In genomic region chr4:100800730-100801442, GRCm38 (mm10) we compare ENCODE assay signal across 12 mouse cellular contexts. TPM values are rescaled to one million over a fixed set of nuclear protein-coding genes. Genes with fewer than 3 reads are reported as not detected.
A peak's percentile ranks its signal among the peaks of the same experiment; 100 is the strongest.
DNase-seq lines count a peak whose midpoint lies in the region; ATAC-seq and TF ChIP-seq lines count a peak whose summit lies in the region.
"Had no signal": no experiment of that assay in that cellular context is flagged by ENCODE, and none has a peak within 500 bp of the region (broad histone marks: within the 10 kb centered on the region; RNA-seq: fewer than 3 reads in every experiment).

No protein-coding gene starts in this region.

- H3K27me3 ChIP-seq in heart, postnatal 0 days (ENCODE audit: control insufficient read depth, insufficient read depth, low read length), result no peaks in the 10 kb centered on the region
- H3K27me3 ChIP-seq in stomach, embryonic 16.5 days (ENCODE audit: control insufficient read depth, insufficient read depth, low read length), result no peaks in the 10 kb centered on the region
- H3K27me3 ChIP-seq: limb, embryonic 13.5 days had no signal

- no peaks in the 10 kb centered on the region for H3K36me3 ChIP-seq in heart, postnatal 0 days (replicated peaks; ENCODE audit: control insufficient read depth, insufficient read depth, low read length)
- H3K36me3 ChIP-seq in stomach, embryonic 16.5 days (ENCODE audit: control insufficient read depth, insufficient read depth, low read length), result no peaks in the 10 kb centered on the region

- TF ChIP-seq EP300 in heart, postnatal 0 days (IDR thresholded peaks at IDR 0.05; ENCODE audit: low read depth), result no peak

- WGBS in heart, postnatal 0 days, result 73% methylated on average over 14 of the region's 14 CpGs
- 77% methylated on average over 14 of the region's 14 CpGs for WGBS in stomach, embryonic 16.5 days

- no peak for TF ChIP-seq CTCF in heart, postnatal 0 days (IDR thresholded peaks at IDR 0.05; ENCODE audit: low read depth)

- peaks cover 6% of the 10 kb centered on the region for H3K4me1 ChIP-seq in heart, postnatal 0 days (ENCODE audit: control insufficient read depth, insufficient read depth)
- peaks cover 22% of the 10 kb centered on the region for H3K4me1 ChIP-seq in stomach, embryonic 16.5 days (ENCODE audit: control insufficient read depth, insufficient read depth, low read length)

- no peak overlapping the region for H3K4me2 ChIP-seq in heart, postnatal 0 days (ENCODE audit: low read depth, low read length)
- H3K4me2 ChIP-seq in stomach, embryonic 16.5 days (ENCODE audit: low read depth, low read length), result 0 out of 2 replicates have a peak overlapping the region, but pooled peaks have one; percentile 4
- H3K4me2 ChIP-seq: limb, embryonic 13.5 days had no signal

- H3K9ac ChIP-seq in heart, postnatal 0 days (replicated peaks; ENCODE audit: low read depth, low read length), result no peak overlapping the region
- H3K9ac ChIP-seq in stomach, embryonic 16.5 days (ENCODE audit: low read length), result no peak overlapping the region
- H3K9ac ChIP-seq: limb, embryonic 13.5 days had no signal

- H3K27ac ChIP-seq in heart, postnatal 0 days (ENCODE audit: low read depth), result no peak overlapping the region
- H3K27ac ChIP-seq in stomach, embryonic 16.5 days (ENCODE audit: low read length), result peak overlapping the region; percentile 36; the same call in 1 of the 2 replicates
- H3K27ac ChIP-seq: limb, embryonic 13.5 days had no signal

- ATAC-seq in heart, postnatal 0 days (ENCODE audit: insufficient read depth, low read depth), result peak; percentile 74
- no peak for ATAC-seq in stomach, embryonic 16.5 days (ENCODE audit: insufficient read depth, low FRiP score)

- DNase-seq in heart, postnatal 0 days (ENCODE audit: low spot score), result peak; percentile 54
- no peak for DNase-seq in heart, adult 8-10 months (ENCODE audit: low spot score)
- DNase-seq in ovary, postnatal 36 days (ENCODE audit: low spot score), result peak; percentile 23
- no peak for DNase-seq in ovary, adult 18-20 months (ENCODE audit: low spot score)
- DNase-seq in kidney, postnatal 36 days, result peak; percentile 80 to 83
- no peak for DNase-seq in testis, postnatal 14 days (ENCODE audit: low spot score)
- no peak for DNase-seq in retina, embryonic 14.5 days (ENCODE audit: low spot score)
- DNase-seq: right cerebral cortex, postnatal 14 days; thymus, postnatal 25 days had no signal

- H3K9me3 ChIP-seq in heart, postnatal 0 days (replicated peaks; ENCODE audit: control insufficient read depth, low read length), result no peaks in the 10 kb centered on the region
- no peaks in the 10 kb centered on the region for H3K9me3 ChIP-seq in stomach, embryonic 16.5 days (replicated peaks; ENCODE audit: control insufficient read depth, low read length)
- H3K9me3 ChIP-seq: limb, embryonic 13.5 days had no signal

- H3K4me3 ChIP-seq in heart, postnatal 0 days (ENCODE audit: low read depth, low read length), result no peak overlapping the region
- no peak overlapping the region for H3K4me3 ChIP-seq in stomach, embryonic 16.5 days (replicated peaks; ENCODE audit: low read length)
- H3K4me3 ChIP-seq: limb, embryonic 13.5 days had no signal

RNA-seq across cellular contexts. Expression of gene Cachd1, which starts 24.4 kb away (rescaled TPM):
- total RNA-seq in heart, postnatal 0 days (2014; rRNA removed; ENCODE audit: low replicate concordance), result 11.3 and 15.5 TPM in 2 replicates
- 2.2 and 3.1 TPM in 2 replicates for polyA plus RNA-seq in heart, postnatal 0 days (2015; fragmentation: Nextera tagmentation; extraction: Ambion mirVana)
- total RNA-seq in heart, adult 8-10 months (2022), result 1 to 10 TPM; 2.6 to 3.6 (median 2.9) TPM
- polyA plus RNA-seq in stomach, embryonic 16.5 days (2015; fragmentation: Nextera tagmentation; extraction: Ambion mirVana), result 7.2 and 9.7 TPM in 2 replicates
- total RNA-seq: monocyte, adult 5-6 weeks had no signal

Comparison
In these comparisons a context has a peak if more than half of its experiments do, and no peak if none do; other contexts are left out.
1. DNase-seq: peak in heart, postnatal 0 days (single experiment), ovary, postnatal 36 days (single experiment) and kidney, postnatal 36 days (2 of 2); none in heart, adult 8-10 months (single experiment), ovary, adult 18-20 months (single experiment), testis, postnatal 14 days (single experiment) and retina, embryonic 14.5 days (single experiment).